Mouse (Mus musculus) MEL (cell line): Measurements from ENCODE around the gene Slc4a4. TPM values are rescaled to one million over a fixed set of nuclear protein-coding genes. Genes with fewer than 3 reads are reported as not detected.

Experiments used
- DNase-seq: peaks from one replicate; pipeline ENCODE4 v3.0.0; 2011; ENCODE audit warnings: low read depth, low spot score
- H3K27ac ChIP-seq: 2 replicates; pipeline ENCODE4 v1.5.1; 2012; ENCODE audit warnings: low read depth, mild to moderate bottlenecking, control low read depth, low read length, moderate library complexity; ENCODE audit not compliant: control insufficient read depth
- H3K27me3 ChIP-seq, 2 experiments: fragments of 150-350 bp in 1 of 2; sonication (generic) in 1 of 2; 2 replicates each; pipeline ENCODE4 v1.6.1; 2012; ENCODE audit warnings: low read length in 2 of 2, mild to moderate bottlenecking in 2 of 2, improper control_type of control experiment in 1 of 2, moderate library complexity in 1 of 2; ENCODE audit not compliant: insufficient read depth in 2 of 2, control insufficient read depth in 1 of 2
- H3K36me3 ChIP-seq, 2 experiments: 2 replicates each; pipeline ENCODE4 v1.6.1; 2012 to 2014; ENCODE audit warnings: low read length in 2 of 2, improper control_type of control experiment in 1 of 2, inconsistent platforms in 1 of 2, mild to moderate bottlenecking in 1 of 2; ENCODE audit not compliant: insufficient read depth in 2 of 2, control insufficient read depth in 1 of 2
- H3K4me1 ChIP-seq, 2 experiments: fragments of 150-350 bp in 1 of 2; sonication (generic) in 1 of 2; 2 replicates each; pipeline ENCODE4 v1.6.1; 2012; ENCODE audit warnings: low read length in 2 of 2, improper control_type of control experiment in 1 of 2, mild to moderate bottlenecking in 1 of 2; ENCODE audit not compliant: insufficient read depth in 2 of 2, control insufficient read depth in 1 of 2
- H3K4me3 ChIP-seq, 2 experiments: fragments of 150-350 bp in 1 of 2; sonication (generic) in 1 of 2; 2 replicates each; pipeline ENCODE4 v1.5.1; 2012; ENCODE audit warnings: low read depth in 2 of 2, low read length in 2 of 2, mild to moderate bottlenecking in 2 of 2, moderate library complexity in 2 of 2, control low read depth in 1 of 2, improper control_type of control experiment in 1 of 2; ENCODE audit not compliant: control insufficient read depth in 1 of 2, insufficient read depth in 1 of 2
- H3K79me2 ChIP-seq: 2 replicates; pipeline ENCODE4 v1.6.1; 2012; ENCODE audit warnings: mild to moderate bottlenecking, low read length, moderate library complexity; ENCODE audit not compliant: control insufficient read depth, poor library complexity, insufficient read depth
- H3K9ac ChIP-seq: 2 replicates; pipeline ENCODE4 v1.6.1; 2012; ENCODE audit warnings: low read depth, mild to moderate bottlenecking, control low read depth, low read length, moderate library complexity; ENCODE audit not compliant: control insufficient read depth, poor library complexity, severe bottlenecking
- H3K9me3 ChIP-seq: fragments of 150-350 bp; sonication (generic); replicated peaks from 2 replicates; pipeline ENCODE4 v1.6.1; 2012; ENCODE audit warnings: mild to moderate bottlenecking, low read length, improper control_type of control experiment, moderate library complexity; ENCODE audit not compliant: insufficient read depth
- BHLHE40 ChIP-seq: IDR thresholded peaks from 2 replicates; pipeline ENCODE4 v1.6.1; 2012; ENCODE audit warnings: low read depth, mild to moderate bottlenecking, inconsistent platforms, low read length, improper control_type of control experiment, borderline replicate concordance
- CHD1 ChIP-seq: IDR thresholded peaks from 2 replicates; pipeline ENCODE4 v1.6.1; 2012; ENCODE audit warnings: low read depth, mild to moderate bottlenecking, inconsistent platforms, low read length, improper control_type of control experiment
- CHD2 ChIP-seq: IDR thresholded peaks from 2 replicates; pipeline ENCODE4 v1.6.1; 2011; ENCODE audit warnings: low read length, improper control_type of control experiment
- EP300 ChIP-seq, 2 experiments: IDR thresholded peaks; 2 replicates each; pipeline ENCODE4 v1.6.1; 2011; ENCODE audit warnings: improper control_type of control experiment in 2 of 2, low read length in 2 of 2, low read depth in 1 of 2, mild to moderate bottlenecking in 1 of 2
- ETS1 ChIP-seq: IDR thresholded peaks from 2 replicates; pipeline ENCODE4 v1.6.1; 2012; ENCODE audit warnings: low read depth, mild to moderate bottlenecking, inconsistent platforms, low read length, improper control_type of control experiment, moderate library complexity
- GABPA ChIP-seq: IDR thresholded peaks from 2 replicates; pipeline ENCODE4 v1.6.1; 2012; ENCODE audit warnings: low read depth, mild to moderate bottlenecking, inconsistent platforms, low read length, improper control_type of control experiment, moderate library complexity
- GATA1 ChIP-seq: IDR thresholded peaks from 2 replicates; pipeline ENCODE4 v1.6.1; 2011; ENCODE audit warnings: low read depth, low read length, improper control_type of control experiment
- HCFC1 ChIP-seq: IDR thresholded peaks from 2 replicates; pipeline ENCODE4 v1.6.1; 2012; ENCODE audit warnings: low read depth, mild to moderate bottlenecking, inconsistent platforms, low read length, improper control_type of control experiment, moderate library complexity
- MAFK ChIP-seq: IDR thresholded peaks from 2 replicates; pipeline ENCODE4 v1.6.1; 2011; ENCODE audit warnings: low read depth, mild to moderate bottlenecking, low read length, improper control_type of control experiment, borderline replicate concordance
- MXI1 ChIP-seq: IDR thresholded peaks from 2 replicates; pipeline ENCODE4 v1.6.1; 2011; ENCODE audit warnings: mild to moderate bottlenecking, low read depth, low read length, improper control_type of control experiment
- NELFE ChIP-seq: IDR thresholded peaks from 2 replicates; pipeline ENCODE4 v1.6.1; 2011; ENCODE audit warnings: low read depth, low read length, improper control_type of control experiment
- POLR2A ChIP-seq, 2 experiments: IDR thresholded peaks; 2 replicates each; pipeline ENCODE4 v1.6.1; 2011 to 2012; ENCODE audit warnings: low read length in 2 of 2, mild to moderate bottlenecking in 2 of 2, control low read depth in 1 of 2, improper control_type of control experiment in 1 of 2, low read depth in 1 of 2, moderate library complexity in 1 of 2; ENCODE audit not compliant: control insufficient read depth in 1 of 2, insufficient read depth in 1 of 2, poor library complexity in 1 of 2
- RAD21 ChIP-seq: IDR thresholded peaks from 2 replicates; pipeline ENCODE4 v1.6.1; 2011; ENCODE audit warnings: mild to moderate bottlenecking, low read depth, low read length, improper control_type of control experiment
- TAL1 ChIP-seq: IDR thresholded peaks from 2 replicates; pipeline ENCODE4 v1.6.1; 2012; ENCODE audit warnings: mild to moderate bottlenecking, inconsistent platforms, low read length, moderate library complexity, mixed read lengths
- TBP ChIP-seq: IDR thresholded peaks from 2 replicates; pipeline ENCODE4 v1.8.0; 2011; ENCODE audit warnings: low read depth, low read length, improper control_type of control experiment
- TCF12 ChIP-seq: IDR thresholded peaks from 2 replicates; pipeline ENCODE4 v1.6.1; 2014; ENCODE audit warnings: low read depth, mild to moderate bottlenecking, inconsistent platforms, low read length, improper control_type of control experiment, moderate library complexity
- UBTF ChIP-seq: IDR thresholded peaks from 2 replicates; pipeline ENCODE4 v1.6.1; 2012; ENCODE audit warnings: low read depth, mild to moderate bottlenecking, inconsistent platforms, low read length, improper control_type of control experiment, moderate library complexity, borderline replicate concordance; ENCODE audit not compliant: insufficient read depth
- USF1 ChIP-seq: IDR thresholded peaks from 2 replicates; pipeline ENCODE4 v1.6.1; 2014; ENCODE audit warnings: low read depth, mild to moderate bottlenecking, inconsistent platforms, low read length, improper control_type of control experiment, moderate library complexity
- USF2 ChIP-seq, 2 experiments: IDR thresholded peaks; 2 replicates each; pipeline ENCODE4 v1.6.1; 2011 to 2012; ENCODE audit warnings: improper control_type of control experiment in 2 of 2, low read length in 2 of 2, borderline replicate concordance in 1 of 2, inconsistent platforms in 1 of 2, low read depth in 1 of 2, mild to moderate bottlenecking in 1 of 2; ENCODE audit not compliant: insufficient read depth in 1 of 2
- ZKSCAN1 ChIP-seq: IDR thresholded peaks from 2 replicates; pipeline ENCODE4 v1.6.1; 2012; ENCODE audit warnings: low read depth, mild to moderate bottlenecking, inconsistent platforms, low read length, improper control_type of control experiment, moderate library complexity
- polyA plus RNA-seq, 2 experiments: library from polyadenylated mRNA; stranded (reverse) in 1 of 2; unstranded in 1 of 2; fragments of >175 nt in 1 of 2; fragments of >200 nt in 1 of 2; gene quantifications; 2 replicates each; pipeline versions ENCODE4 v1.2.1 to v1.2.4; 2012; ENCODE audit warnings: low replicate concordance in 2 of 2, low read depth in 1 of 2; ENCODE audit not compliant: insufficient read length in 2 of 2, insufficient read depth in 1 of 2, missing spikeins in 1 of 2
- total RNA-seq: library from RNA; depleted of rRNA; stranded (reverse); fragments of 300-350 nt; gene quantifications from 2 replicates; pipeline ENCODE4 v1.2.3, GENCODE M21; 2012

The Slc4a4 gene
- total and polyA plus RNA-seq, 3 experiments, result not detected

- Histone ChIP-seq H3K36me3 (no peaks in the 10 kb centered on the region), H3K9ac (no peak overlapping the region), H3K27me3 (no peaks in the 10 kb centered on the region), H3K79me2 (no peaks in the 10 kb centered on the region), H3K4me3 (no peak overlapping the region), H3K4me1 (no peaks in the 10 kb centered on the region), H3K9me3 (no peaks in the 10 kb centered on the region), H3K27ac (no peak overlapping the region)
- no peak for DNase-seq
- TF ChIP-seq RAD21, result no peak
- no peak for TF ChIP-seq ZKSCAN1
- no peak for TF ChIP-seq UBTF
- no peak for TF ChIP-seq USF2 (IDR thresholded peaks at IDR 0.05; ENCODE audit: borderline replicate concordance in 1 of 2, insufficient read depth in 1 of 2, low read depth in 1 of 2, low read length in 2 of 2)
- TF ChIP-seq TAL1, result no peak
- no peak for TF ChIP-seq GABPA
- TF ChIP-seq GATA1, result no peak
- TF ChIP-seq NELFE, result no peak
- TF ChIP-seq USF1, result no peak
- TF ChIP-seq BHLHE40, result no peak
- no peak for TF ChIP-seq HCFC1
- TF ChIP-seq TCF12, result no peak
- no peak for TF ChIP-seq ETS1
- TF ChIP-seq CHD2, result no peak
- no peak for TF ChIP-seq CHD1
- no peak for TF ChIP-seq TBP
- no peak for TF ChIP-seq POLR2A (IDR thresholded peaks at IDR 0.05; ENCODE audit: control insufficient read depth in 1 of 2, insufficient read depth in 1 of 2, low read depth in 1 of 2, low read length in 2 of 2, poor library complexity in 1 of 2)
Observed at GRCm38 (mm10) chr5:89232313-89232712, 345.7 kb downstream of the Slc4a4 start.

- Histone ChIP-seq H3K4me1 (no peaks in the 10 kb centered on the region), H3K27ac (no peak overlapping the region), H3K79me2 (no peaks in the 10 kb centered on the region), H3K9me3 (no peaks in the 10 kb centered on the region), H3K27me3 (no peaks in the 10 kb centered on the region), H3K36me3 (no peaks in the 10 kb centered on the region), H3K9ac (no peak overlapping the region), H3K4me3 (no peak overlapping the region)
- TF ChIP-seq ETS1, result no peak
- no peak for TF ChIP-seq MAFK
- no peak for TF ChIP-seq UBTF
- TF ChIP-seq EP300 (IDR thresholded peaks at IDR 0.05; ENCODE audit: low read depth in 1 of 2, low read length in 2 of 2), result no peak
- no peak for TF ChIP-seq TCF12
- TF ChIP-seq GABPA, result no peak
- no peak for TF ChIP-seq MXI1
- DNase-seq, result no peak
Observed at GRCm38 (mm10) chr5:89251806-89252205, 365.2 kb downstream of the Slc4a4 start.
